Mouse (Mus musculus) heart, adult 2 months (tissue): ENCODE measurements around the gene Ccdc162. TPM values are rescaled to one million over a fixed set of nuclear protein-coding genes. Genes with fewer than 3 reads are reported as not detected.

ENCODE experiments used
- DNase-seq, 2 experiments: peaks; one replicate each; pipeline ENCODE4 v3.0.0; 2021
- H3K27ac ChIP-seq: fragments of 200-600 bp; 2 replicates; pipeline ENCODE4 v1.8.1; 2022
- H3K27me3 ChIP-seq: fragments of 200-500 bp; 2 replicates; pipeline ENCODE4 v1.6.1; 2012; ENCODE audit warnings: mild to moderate bottlenecking, low read length, inconsistent platforms, mixed read lengths; ENCODE audit not compliant: control insufficient read depth, insufficient read depth
- H3K36me3 ChIP-seq: fragments of 200-500 bp; 2 replicates; pipeline ENCODE4 v1.6.1; 2012; ENCODE audit warnings: low read length, inconsistent platforms; ENCODE audit not compliant: control insufficient read depth, insufficient read depth
- H3K4me1 ChIP-seq: fragments of 200-500 bp; 2 replicates; pipeline ENCODE4 v1.6.1; 2011; ENCODE audit warnings: low read length; ENCODE audit not compliant: control insufficient read depth, insufficient read depth
- H3K4me3 ChIP-seq: fragments of 200-600 bp; 2 replicates; pipeline ENCODE4 v1.8.1; 2022
- H3K79me2 ChIP-seq: fragments of 200-500 bp; replicated peaks from 2 replicates; pipeline ENCODE4 v1.6.1; 2012; ENCODE audit warnings: mild to moderate bottlenecking, inconsistent platforms, low read length, moderate library complexity, mixed read lengths; ENCODE audit not compliant: control insufficient read depth, insufficient read depth
- H3K9ac ChIP-seq: fragments of 200-500 bp; 2 replicates; pipeline ENCODE4 v1.6.1; 2012; ENCODE audit warnings: low read depth, mild to moderate bottlenecking, control low read depth, inconsistent platforms, low read length, mixed read lengths
- CTCF ChIP-seq: fragments of 200-600 bp; IDR thresholded peaks from 2 replicates; pipeline ENCODE4 v1.8.1; 2022; ENCODE audit warnings: antibody characterized with exemption, mild to moderate bottlenecking, moderate library complexity
- EP300 ChIP-seq: fragments of 200-500 bp; IDR thresholded peaks from 2 replicates; pipeline ENCODE4 v1.6.1; 2011; ENCODE audit warnings: low read depth, low read length, control low read depth; ENCODE audit not compliant: insufficient read depth
- POLR2A ChIP-seq: fragments of 200-500 bp; IDR thresholded peaks from 2 replicates; pipeline ENCODE4 v1.6.1; 2011; ENCODE audit warnings: mild to moderate bottlenecking, low read depth, low read length, control low read depth; ENCODE audit not compliant: insufficient read depth
- WGBS: fragments of 180-500 bp; shearing (Covaris S2); methylation state at CpG from one replicate; pipeline ENCODE4 v1.1.7; 2018; 5-methylcytosine and 5-hydroxymethylcytosine counted together
- intact Hi-C: fragments of 180-260 bp; cut with DNase I; formaldehyde crosslinking; loops from one replicate; pipeline ENCODE4 v1.15.1; 2025
- polyA plus RNA-seq: library from polyadenylated mRNA; depleted of rRNA; stranded (reverse); fragments of >200 nt; gene quantifications from 2 replicates; pipeline ENCODE4 v1.2.3, GENCODE M21; 2012
- total RNA-seq, 2 experiments: library from RNA; stranded (reverse); gene quantifications; 2 replicates each; pipeline ENCODE4 v1.2.3; 2021

The Ccdc162 gene
- total and polyA plus RNA-seq, 3 experiments: 0.11 to 0.49 TPM; not detected in 1

DNA sequence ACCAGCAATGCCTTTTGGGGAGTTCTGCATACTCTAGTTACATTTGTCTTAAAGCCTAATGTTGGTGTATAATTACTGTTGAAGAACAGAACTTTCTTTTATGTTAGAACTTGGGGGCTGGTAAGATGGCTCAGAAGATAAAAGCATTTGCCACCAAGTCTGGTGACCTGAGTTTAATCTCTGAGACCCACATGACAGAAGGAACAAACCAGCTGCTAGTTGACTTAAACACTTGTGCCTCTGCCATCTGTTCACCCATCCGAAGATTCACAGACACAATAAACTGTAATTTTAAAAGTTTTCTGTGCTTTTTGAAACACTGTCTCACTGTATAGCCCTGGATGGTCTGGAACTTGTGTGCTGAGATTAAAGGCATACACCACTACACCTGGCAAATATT is 190.7 kb downstream of the Ccdc162 start:
- 73% methylated on average over 1 of the region's 1 CpGs for WGBS

DNA sequence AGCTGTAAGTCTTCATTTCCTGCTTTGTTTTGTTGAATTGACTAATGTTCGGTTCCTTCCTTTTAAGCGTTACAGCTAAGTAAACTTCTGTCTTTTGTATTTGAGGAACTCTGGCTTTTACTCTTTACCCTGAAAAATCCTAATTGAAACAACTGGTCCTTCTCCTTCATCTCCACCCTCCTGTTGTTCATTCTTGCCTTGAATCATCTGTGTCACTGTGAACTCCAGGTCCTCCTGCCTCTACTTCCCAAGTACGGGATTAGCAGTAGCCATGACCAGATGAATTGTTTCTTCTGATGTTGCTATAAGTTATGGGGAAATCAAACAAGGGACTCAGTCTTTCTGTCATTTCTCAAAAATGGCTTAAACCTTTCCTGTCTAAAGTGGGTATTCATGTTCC is 193.0 kb downstream of the Ccdc162 start:
- no peak for DNase-seq
- intact Hi-C loops: loop anchor here (5.0 kb wide), 1 partner anchor 74 kb away; no protein-coding TSS in a partner anchor
- Histone ChIP-seq H3K27me3 (no peaks in the 10 kb centered on the region), H3K9ac (no peak overlapping the region), H3K4me3 (no peak overlapping the region), H3K79me2 (peaks cover 5% of the 10 kb centered on the region), H3K36me3 (peaks cover 26% of the 10 kb centered on the region), H3K27ac (no peak overlapping the region), H3K4me1 (peaks cover 7% of the 10 kb centered on the region)
- 68% methylated on average over 3 of the region's 3 CpGs for WGBS
- TF ChIP-seq EP300 (no peak), POLR2A (no peak), CTCF (no peak)

More for the DNA sequence above, 190.7 kb downstream of the Ccdc162 start:
- DNase-seq: no peak
- no peak for TF ChIP-seq EP300
- intact Hi-C loops: no loop called here
- Histone ChIP-seq H3K27me3 (no peaks in the 10 kb centered on the region), H3K27ac (no peak overlapping the region), H3K4me3 (no peak overlapping the region), H3K36me3 (peaks cover 28% of the 10 kb centered on the region), H3K79me2 (peaks cover 5% of the 10 kb centered on the region), H3K4me1 (peaks cover 7% of the 10 kb centered on the region), H3K9ac (no peak overlapping the region)

DNA sequence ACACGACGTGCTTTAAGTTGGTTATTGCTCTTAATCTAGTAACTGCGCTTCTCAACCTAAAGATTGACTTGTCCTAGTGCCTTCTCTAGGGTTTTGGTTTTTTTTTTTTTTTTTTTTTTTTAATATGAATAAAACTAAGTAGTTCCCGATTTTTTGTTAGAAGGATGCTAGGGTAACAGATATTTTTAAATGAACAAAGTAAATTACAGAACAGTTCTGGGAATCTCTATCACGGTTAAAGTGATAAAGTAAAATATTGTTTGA is 196.1 kb downstream of the Ccdc162 start:
- Histone ChIP-seq H3K4me3 (peak overlapping the region; percentile 90), H3K36me3 (peaks cover 24% of the 10 kb centered on the region), H3K27me3 (no peaks in the 10 kb centered on the region), H3K4me1 (peaks cover 7% of the 10 kb centered on the region), H3K27ac (no peak overlapping the region; the same call in 1 of the 2 replicates), H3K79me2 (peaks cover 5% of the 10 kb centered on the region), H3K9ac (peak overlapping the region; percentile 98)
- 3% methylated on average over 5 of the region's 5 CpGs for WGBS
- no peak for DNase-seq
- intact Hi-C loops: loop anchor here (5.0 kb wide), 1 partner anchor 77 kb away; no protein-coding TSS in a partner anchor
- no peak for TF ChIP-seq POLR2A

DNA sequence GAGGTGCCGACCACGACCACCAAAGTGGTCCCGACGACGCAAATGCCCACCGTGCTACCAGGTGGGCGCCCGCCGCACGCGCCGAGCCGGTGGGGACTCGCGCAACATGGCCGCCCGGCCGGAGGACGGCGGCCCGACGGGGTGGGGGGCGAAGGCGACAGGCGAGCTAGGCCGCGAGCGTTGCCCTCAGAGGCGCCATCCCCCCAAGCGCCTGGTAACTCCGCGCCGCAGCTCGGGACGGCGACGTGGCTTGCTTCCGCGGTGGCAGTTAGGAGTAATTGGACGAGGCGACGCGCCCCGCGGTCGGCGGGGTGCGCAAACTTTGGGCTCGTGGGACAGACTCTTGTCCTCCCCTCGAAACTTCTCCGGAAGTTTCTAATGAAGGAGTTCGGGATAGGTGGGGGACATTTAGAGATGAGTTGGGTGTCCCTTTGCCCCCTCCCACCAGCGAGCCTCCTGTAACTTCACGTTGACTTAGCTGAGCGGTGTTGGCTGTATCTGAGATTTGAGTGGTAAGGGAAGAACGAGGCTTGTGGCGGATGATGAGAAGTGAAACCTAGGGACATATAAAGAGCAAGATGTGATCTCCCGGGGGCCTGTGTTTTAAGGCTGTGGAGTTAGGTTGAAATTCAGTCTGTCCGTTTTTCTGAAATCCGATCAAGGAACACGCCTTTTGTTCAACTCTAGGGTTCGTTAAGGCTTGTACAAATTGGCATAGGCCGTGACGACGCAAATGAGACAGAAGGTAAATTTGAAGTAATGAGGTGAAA is 196.6 kb downstream of the Ccdc162 start:
- Histone ChIP-seq H3K9ac (peak overlapping the region; percentile 98), H3K27ac (peak overlapping the region; percentile 100), H3K79me2 (peaks cover 5% of the 10 kb centered on the region), H3K4me3 (peak overlapping the region; percentile 90), H3K27me3 (no peaks in the 10 kb centered on the region), H3K4me1 (peaks cover 7% of the 10 kb centered on the region), H3K36me3 (peaks cover 22% of the 10 kb centered on the region)
- intact Hi-C loops: loop anchor here (5.0 kb wide), 3 partner anchors 77 to 777 kb away; partner anchors contain the start of genes Ak9 and Fig4
- no peak for TF ChIP-seq CTCF
- TF ChIP-seq EP300: no peak
- TF ChIP-seq POLR2A: no peak
- WGBS: under 1% methylated on average over 65 of the region's 65 CpGs
- DNase-seq: peak in 1 of 2 experiments; percentile 79

DNA sequence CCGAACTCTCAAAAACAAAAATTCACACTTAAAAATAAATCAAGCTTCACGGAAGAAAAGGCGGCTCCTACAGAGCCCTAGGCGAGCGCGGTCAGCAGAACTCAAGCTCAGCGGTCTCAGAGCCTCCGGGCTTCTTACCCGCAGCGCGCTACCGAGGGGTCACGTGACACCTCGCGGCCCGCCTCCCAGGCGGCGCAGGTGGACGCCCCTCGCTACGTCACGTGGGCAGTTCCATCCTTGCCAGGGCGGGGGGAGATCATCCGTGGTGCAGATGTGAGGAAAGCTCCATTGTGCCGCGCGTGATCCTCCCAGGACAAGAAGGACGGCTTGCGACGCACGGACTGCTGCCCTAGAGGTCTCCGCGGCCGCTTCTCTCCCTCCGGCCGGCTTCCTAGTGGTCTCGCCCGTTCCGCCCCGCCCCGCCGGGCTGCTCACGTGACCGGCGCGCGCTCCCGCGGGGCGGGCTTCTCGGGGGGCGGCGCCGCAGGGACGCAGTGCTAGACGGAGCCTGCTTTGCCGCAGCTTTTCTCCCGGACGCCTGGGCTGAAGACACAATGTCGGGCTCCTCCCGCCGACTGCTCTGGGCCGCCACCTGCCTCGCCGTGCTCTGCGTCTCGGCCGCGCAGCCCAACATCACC is 197.3 kb downstream of the Ccdc162 start, which contains the start of gene Cd164:
Cd164 (plus strand) TSS at position 434 of the 638 bp plus-strand sequence.
- peaks cover 5% of the 10 kb centered on the region for H3K4me1 ChIP-seq
- H3K79me2 ChIP-seq: 0 out of 2 replicates have a peak, but pooled peaks cover 2% of the 10 kb centered on the region
- TF ChIP-seq EP300 (peak; percentile 77; the same call in 1 of the 2 replicates), POLR2A (peak; percentile 95), CTCF (no peak)
- WGBS: under 1% methylated on average over 55 of the region's 69 CpGs
- no peaks in the 10 kb centered on the region for H3K27me3 ChIP-seq
- peak within 1 kb of the TSS; percentile 90 for H3K4me3 ChIP-seq
- peaks cover 20% of the 10 kb centered on the region for H3K36me3 ChIP-seq
- DNase-seq: peak; percentile 93 to 94
- peak within 1 kb of the TSS; percentile 98 for H3K9ac ChIP-seq
- H3K27ac ChIP-seq: peak within 1 kb of the TSS; percentile 100
- intact Hi-C loops: loop anchor here (1.0 to 5.0 kb wide), 3 partner anchors 163 to 778 kb away; partner anchors contain the start of genes Ak9 and Fig4
